Mouse (Mus musculus) right cerebral cortex, adult 18-20 months (tissue): Measurements from ENCODE around the gene Tbx2.

Experiments used
- DNase-seq: peaks from one replicate; pipeline ENCODE4 v3.0.0; 2022; ENCODE audit warnings: mixed read lengths

The Tbx2 gene

DNA sequence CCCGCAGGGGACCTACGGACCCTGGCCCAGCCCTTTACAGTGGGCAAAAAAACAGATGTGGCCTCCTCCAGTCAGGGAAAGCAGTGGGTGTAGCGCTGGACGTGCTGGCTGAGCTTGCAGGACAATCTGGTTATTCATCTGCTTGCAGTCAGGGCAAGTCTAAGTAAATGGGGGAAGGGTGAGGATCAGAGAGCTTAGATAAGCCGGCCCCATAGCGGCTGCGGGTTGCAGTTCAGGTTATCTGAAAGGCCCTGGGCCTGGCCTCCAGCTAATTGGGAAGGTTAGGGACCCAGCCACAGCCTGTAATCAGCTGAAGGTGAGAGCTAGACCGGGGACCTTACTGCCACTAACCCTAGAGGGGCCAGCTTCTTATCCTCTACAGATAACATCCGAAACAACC is 5.0 kb upstream of the Tbx2 start:
- no peak for DNase-seq

DNA sequence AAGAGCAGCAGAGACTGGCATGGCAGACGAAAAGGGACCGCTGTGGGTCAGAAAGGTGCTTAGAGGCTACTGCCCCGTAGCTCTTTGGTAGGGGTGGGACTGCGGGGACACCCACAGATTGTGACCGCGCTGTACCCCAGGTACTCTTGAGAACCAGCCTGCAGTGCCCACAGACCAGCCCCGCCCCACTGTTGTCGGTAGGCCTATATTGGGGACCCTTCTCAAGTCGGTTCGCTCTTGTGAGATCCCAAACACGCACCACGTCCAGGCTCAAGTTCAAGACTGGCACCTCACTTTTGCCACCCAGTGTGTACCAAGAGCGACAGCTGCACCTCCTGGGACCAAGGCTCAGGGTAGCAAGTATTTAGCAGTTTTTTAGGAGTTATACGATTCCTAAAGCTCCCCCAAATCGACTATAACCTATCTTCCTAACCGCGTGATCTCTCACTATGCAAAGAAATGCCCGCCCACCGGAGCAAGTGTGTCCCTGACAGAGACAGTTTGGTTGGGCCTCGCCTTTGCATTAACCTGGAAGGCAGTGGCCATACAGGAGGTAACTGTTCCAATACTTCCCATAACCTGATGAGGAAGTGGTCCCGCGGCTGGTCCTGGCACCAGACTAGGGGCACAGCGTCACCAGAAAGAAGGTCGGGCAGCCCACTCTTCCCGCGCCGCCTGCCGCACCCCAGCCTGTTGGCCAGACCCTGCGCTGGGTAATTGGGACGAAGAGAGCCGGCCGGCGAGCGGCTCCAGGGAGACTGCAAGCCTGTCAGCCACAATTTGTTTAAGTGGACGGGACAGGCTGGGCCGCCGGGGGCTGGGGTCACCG is 3.4 kb upstream of the Tbx2 start:
- no peak for DNase-seq

DNA sequence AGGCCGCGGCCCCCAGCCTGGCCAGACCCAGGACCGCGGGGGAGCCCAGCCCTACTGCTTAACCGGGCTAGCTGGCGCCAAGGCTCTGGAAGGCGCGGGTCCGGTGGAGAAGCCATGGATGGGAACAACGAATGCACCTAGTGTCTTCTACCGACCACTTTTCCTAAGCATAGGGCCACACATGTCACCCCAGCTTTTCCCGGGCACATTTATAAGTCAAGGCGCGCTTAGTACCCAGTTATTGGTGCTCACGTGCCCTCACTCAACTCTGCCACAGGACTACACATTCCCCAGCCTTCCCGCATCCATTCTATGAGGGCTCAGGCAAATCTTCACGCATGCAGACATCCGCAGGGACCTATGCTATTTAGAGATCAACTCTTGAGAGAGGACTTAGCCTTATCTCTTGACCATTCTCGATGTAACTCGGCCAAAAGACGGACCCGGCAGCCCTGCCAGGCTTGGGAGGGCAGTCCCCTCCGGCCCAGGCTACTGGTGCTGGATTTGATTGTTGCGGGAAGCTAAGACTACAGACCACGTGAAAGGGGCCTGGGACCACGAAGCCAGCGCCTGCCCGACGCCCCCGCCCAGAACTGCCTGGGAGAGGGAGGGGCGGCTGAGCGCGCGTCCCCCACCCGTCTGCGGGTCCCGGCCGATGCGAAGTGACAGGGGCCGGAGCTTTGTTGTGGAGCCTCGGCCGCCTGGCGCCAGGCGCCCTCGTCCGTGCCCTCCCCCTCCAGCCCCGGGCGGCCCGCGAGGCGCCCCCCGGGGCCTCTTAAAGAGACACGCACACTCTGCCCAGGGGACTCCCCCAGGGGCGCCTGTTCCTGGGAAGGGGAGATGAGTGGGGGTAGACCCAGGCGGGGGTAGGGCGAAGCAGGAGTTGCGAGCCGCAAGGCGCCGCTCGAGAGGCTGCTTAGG is 2.6 kb upstream of the Tbx2 start:
- DNase-seq = no peak

DNA sequence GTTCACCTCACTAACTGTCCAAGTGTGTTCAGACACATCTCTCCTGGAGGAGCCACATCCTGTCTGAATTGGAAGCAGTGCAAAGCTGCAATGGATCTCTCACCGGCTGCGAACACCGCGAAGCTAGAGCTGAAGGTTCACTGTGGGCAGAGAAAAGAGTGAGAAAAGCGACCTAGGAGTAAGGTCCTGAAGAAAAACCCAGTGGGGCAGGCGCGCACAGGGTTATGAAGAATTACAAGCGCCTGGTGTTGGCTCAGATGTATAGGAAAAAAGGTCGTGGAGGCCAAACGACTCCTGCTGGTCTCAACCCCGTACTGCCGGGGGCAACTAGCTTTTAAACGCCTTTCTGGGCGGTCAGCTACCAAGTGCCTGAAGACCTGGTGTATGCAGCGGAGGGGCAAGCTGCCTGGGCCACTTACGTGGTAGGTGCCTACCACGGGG is 1.4 kb upstream of the Tbx2 start:
- no peak for DNase-seq

DNA sequence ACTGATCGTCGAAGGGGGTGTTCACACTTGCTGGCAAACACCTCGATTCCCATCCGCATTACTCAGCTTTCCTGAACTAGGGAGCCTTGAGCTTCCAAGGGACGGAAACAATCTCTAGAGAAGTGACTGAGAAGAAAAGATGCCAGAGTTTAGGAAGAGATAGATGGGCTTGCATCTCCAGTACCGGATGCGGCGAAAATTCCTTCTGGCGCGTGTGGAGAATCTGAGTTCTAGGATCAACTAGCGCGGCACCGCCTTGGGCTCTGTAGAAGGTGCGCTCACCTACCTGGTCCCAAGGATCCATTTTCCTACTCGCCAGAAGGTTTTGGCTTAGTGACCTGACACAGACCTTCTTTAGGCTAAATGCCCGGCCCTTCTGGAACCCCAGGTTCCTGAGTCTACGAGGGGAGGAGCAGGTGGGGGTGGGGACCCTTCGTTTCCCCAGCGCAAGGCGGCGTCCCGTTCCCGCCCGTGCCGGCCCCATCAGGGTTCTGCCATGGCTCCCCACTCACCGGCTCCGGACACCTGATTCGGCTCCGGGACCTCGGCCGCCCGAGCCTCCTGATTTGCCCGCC is 608 bp upstream of the Tbx2 start:
- DNase-seq = no peak

DNA sequence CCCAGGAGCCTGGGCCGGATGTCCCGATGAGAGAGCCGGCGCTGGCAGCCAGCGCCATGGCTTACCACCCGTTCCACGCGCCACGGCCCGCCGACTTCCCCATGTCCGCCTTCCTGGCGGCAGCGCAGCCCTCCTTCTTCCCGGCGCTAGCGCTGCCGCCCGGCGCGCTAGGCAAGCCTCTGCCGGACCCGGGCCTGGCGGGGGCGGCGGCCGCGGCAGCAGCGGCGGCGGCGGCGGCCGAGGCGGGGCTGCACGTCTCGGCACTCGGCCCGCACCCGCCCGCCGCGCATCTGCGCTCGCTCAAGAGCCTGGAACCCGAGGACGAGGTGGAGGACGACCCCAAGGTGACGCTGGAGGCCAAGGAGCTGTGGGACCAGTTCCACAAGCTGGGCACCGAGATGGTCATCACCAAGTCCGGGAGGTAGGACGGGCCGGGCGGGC is 750 bp downstream of the Tbx2 start:
- no peak for DNase-seq

DNA sequence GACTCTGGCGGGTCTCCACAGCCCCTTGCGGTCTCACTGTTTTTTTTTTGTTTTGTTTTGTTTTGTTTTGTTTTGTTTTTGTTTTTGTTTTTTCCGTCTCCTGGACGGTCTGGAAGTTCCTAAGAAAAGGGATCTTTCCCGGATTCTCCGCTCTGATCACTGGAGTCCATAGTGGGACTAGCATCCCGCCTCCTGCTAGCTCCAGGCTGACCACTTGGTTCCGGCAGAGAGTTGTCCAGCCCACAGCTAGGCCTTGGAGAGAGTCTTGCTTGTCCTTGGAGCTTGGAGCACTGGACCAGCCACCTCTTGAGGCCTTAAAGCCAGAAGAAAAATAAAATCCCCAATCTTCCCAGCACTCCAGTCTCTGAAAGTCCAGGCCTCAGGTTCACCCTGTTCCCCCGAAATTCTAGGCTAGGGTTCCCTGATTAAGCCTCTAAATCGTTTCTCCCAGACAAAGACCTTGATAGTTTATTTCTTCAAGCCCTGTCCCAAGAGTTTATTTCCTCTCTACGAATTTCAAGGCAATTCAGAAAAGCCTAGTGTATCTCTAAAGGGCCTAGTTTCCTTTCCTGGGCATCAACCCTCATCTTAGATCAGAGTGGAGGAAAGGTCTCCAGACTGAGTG is 1.5 kb downstream of the Tbx2 start:
- DNase-seq = no peak

DNA sequence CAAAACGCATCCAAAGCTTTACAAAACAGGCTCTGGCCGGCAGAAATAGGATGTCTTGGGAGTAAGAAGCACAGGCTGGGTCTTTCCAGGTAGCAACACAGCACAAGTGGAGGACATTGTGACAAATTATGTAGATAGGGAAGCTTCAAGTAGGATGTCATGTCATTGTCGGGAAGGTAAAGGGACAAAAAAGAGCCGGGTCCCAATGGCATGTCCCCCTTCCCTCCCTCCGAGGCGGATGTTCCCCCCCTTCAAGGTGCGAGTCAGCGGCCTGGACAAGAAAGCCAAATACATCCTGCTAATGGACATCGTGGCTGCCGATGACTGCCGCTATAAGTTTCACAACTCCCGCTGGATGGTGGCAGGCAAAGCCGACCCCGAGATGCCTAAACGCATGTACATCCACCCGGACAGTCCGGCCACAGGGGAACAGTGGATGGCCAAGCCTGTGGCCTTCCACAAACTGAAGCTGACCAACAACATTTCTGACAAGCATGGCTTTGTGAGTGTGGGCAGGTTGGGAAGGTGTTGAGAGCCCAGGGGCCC is 2.1 kb downstream of the Tbx2 start:
- no peak for DNase-seq

DNA sequence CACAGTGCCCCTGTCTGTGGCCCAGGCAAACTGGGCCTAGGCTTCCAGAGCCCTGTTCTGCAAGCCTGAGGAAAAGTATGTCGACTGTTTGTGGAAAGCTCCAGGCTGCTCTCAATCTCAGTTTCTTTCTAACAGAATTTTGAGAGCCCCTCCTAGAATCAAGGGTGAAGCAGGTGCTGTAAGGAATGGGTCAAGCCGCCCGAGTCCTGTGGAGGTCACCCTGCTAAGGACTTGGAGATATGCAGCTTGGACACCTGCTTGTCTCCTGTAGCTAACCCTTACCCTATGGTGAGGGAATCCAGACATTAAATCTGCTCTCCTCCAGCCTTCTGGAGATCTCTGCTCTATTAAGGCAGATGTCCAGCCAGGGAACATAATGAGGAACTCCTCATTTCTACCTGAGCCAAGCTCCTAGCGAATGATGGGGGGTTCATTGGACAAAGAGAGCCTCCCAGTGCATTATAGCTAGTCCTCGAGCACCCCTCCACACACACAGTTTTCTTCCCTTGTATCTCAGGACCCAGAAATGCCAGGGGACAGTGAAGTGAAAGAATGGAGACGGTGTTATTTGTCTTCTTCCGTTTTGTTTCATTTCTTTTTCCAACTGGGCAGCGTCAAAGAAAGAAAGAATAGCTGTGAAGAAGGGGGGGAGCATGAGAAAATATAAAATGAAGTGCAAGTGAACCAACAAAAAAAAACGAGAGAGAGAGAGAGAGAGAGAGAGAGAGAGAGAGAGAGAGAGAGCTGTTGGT is 2.8 kb downstream of the Tbx2 start:
- no peak for DNase-seq

DNA sequence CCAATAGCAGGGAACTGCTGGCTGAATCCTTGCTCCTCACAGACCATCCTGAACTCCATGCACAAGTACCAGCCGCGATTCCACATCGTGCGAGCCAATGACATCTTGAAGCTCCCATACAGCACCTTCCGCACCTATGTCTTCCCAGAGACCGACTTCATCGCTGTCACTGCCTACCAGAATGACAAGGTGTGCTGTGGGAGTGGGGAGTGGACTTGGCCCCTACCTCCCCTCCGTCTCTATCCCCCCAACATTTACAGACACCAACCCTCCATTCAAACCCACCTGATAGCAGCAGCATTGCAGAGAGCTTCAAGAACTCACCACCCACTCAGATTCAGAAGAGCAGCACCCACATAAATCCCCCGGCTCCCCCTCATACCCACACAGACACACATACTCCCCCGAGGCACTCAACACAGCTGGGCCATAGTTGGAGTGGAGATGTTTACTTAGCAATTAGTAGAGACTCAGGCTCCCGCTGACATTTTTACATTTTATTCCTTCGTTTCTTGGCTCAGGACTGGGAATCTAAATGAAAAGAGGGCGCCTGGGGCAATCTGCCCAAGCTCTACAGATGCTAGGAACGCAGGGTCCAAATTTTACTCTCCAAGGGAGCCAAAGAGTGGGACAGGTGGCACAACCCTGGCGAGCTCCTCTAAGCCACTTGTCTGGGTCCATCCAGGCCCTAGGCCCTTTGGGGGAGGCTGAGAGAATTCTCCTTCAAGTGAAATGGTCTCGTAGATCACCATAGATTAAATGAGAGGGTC is 3.6 kb downstream of the Tbx2 start:
- DNase-seq = no peak

DNA sequence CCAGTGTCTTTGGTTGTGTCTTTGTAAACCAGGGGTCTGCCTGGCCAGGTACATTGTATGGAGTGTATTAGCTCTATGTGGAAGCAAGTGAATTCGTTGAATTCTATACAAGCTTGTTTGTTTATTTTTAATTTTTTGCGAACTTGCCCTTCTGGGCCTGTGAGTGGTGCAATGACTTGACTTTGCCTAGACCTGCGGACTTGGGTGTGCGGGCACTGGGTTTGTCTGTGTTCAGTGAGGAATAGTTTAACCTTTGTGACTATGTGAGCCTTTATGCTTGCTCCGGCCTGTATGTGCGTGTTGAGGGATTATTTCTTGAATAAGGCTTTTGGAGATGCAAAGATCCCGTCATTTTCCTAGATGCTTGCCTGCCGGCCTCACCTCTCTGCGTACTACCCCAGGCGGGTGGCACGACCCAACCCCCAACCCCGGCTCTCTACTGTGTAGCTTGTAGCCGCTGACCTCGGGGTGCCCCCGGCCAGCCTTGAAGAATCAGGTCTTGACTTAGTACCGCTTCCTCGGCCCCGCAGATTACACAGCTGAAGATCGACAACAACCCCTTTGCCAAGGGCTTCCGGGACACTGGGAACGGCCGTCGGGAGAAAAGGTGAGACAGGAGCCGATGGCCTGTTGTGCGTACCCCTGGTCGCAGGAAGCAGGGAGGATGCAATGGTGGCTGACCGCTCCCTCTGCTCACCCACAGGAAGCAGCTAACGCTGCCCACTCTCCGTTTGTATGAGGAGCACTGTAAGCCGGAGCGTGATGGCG is 4.4 kb downstream of the Tbx2 start:
- no peak for DNase-seq

DNA sequence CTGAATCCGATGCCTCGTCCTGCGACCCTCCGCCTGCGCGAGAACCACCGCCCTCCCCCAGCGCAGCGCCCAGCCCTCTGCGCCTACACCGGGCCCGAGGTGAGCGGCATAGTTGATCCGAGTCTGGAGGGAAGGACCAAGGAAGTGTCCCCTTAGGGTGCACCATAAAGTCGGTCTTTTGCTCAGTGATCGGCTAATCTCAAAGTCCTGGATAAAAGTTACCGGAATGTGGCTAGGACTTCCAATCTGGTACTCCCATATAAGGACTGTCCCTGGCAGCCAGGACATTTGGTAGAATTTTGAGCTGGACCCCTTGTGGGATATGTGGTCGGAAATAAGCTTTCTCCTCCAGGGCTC is 4.9 kb downstream of the Tbx2 start:
- DNase-seq = no peak

DNA sequence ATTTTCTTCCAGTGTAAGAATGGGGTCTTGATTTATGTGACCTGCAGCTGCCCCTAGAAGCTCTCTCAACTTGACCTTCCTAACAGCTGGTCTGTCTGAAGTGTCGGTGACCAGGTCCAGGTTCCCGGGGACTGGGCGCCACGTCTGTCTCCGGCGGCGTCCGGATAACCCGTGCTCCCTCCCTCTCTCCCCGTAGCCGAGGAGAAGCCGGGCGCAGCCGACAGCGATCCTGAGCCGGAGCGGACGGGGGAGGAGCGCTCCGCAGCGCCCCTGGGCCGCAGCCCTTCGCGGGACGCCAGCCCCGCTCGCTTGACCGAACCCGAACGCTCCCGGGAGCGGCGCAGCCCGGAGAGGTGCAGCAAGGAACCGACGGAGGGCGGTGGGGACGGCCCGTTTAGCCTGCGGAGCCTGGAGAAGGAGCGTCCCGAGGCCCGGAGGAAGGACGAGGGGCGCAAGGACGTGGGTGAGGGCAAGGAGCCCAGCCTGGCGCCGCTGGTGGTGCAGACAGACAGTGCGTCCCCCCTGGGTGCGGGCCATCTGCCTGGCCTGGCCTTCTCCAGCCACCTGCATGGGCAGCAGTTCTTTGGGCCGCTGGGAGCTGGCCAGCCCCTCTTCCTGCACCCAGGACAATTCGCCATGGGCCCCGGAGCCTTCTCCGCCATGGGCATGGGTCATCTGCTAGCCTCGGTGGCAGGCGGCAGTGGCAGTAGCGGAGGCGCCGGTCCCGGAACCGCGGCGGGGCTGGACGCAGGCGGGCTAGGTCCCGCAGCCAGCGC is 5.5 kb downstream of the Tbx2 start:
- DNase-seq = no peak

DNA sequence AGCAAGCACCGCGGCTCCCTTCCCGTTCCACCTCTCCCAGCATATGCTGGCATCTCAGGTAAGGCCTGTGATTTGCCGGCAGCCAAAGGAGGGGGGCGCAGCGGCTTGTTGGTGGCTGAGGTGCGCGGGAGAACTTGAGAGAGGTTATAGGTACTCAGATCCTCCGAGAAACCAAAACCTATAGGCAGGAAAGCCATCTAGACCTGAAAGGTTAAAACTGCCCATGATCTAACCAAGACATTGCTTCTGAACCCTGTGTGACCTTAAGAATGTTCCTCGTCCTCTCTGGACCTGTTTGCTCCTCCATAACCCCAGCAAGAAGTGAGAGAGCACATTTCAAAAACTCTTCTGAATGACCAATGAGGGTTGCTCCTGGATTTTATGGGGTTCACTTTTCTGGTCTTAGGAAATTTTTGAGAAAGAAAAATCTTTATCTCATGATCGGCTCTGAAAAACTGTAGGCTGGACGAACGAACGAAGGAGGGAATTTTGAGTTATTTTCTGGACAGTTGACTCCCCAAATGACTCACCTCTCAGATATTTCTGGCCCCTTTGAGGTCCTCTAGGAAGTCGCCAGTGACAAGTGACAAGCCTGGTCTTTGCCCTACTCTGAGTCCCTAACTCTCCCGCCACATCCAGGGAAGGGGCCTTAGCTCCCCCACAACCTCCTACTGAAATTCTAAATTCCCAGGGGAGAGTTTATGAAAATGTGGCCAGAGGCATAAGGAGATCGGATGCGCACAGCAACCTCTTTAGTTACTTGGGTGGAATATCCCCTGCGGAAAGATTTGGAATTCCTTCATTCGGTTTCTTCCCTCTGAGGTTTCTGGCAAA is 6.3 kb downstream of the Tbx2 start:
- DNase-seq = no peak

DNA sequence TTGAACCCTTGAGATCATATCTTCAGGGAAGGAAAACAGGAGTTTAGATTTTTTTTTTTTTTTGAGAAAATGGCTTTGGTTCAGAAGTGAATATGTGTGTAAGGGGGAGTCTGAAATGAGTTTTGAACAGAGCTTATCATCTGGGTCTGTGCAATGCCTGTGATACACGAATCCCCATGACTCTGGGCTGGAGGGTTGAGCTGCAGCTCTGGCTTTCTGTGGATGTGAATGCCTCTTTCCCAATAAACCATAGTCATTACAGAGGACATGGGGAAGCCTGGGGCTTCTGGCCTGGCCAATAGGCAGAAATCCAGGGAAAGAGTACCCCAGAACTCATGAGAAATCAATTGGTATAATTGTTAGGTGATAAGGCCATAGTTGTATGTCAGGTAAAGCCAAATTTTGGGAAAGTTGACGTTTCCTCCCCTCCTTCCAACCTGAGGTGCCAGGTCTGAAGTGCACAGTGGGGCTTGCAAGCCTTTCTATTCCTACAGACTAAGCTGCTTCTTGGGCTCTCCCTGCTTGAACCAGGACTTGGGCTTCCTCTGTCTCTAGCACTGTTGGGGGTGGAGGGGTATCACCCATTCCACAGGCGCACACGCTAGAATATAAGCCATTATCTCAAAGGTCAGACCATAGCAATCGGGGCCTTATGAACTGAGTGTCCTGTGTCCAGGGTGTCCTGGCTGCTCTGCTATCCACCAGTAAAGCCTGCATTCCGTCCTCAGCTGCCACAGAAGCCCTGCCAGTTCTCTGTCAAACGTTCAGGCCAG is 7.1 kb downstream of the Tbx2 start:
- DNase-seq = no peak

DNA sequence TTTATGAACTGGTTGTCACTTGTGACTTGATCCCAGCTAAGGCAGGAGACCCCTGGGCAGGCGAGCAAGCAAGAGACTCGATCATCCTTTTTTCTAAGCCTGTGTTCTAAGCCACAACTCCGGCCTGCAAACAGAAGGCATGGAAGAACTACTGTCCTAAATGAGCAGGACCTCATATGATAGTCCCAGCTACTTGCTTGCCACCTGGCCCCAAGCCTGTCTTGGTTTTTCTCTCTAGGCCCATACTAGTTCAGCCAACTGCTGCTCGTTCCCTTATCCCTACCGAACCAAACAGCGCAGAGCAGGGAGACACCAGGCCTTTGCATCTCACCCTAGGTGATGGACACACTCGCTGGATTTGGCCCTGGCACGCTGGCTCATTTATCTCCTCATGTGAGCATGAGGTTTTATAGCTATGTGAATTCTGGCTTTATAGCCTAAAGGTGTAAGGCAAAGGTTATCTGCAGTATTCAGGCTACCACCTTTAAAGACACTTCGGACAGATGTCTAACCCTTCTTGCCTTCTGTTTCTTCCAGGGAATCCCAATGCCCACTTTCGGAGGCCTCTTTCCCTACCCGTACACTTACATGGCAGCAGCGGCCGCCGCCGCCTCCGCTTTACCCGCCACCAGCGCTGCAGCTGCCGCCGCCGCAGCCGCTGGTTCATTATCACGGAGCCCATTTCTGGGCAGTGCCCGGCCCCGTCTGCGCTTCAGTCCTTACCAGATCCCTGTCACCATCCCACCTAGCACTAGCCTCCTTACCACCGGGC is 7.9 kb downstream of the Tbx2 start:
- DNase-seq = no peak

DNA sequence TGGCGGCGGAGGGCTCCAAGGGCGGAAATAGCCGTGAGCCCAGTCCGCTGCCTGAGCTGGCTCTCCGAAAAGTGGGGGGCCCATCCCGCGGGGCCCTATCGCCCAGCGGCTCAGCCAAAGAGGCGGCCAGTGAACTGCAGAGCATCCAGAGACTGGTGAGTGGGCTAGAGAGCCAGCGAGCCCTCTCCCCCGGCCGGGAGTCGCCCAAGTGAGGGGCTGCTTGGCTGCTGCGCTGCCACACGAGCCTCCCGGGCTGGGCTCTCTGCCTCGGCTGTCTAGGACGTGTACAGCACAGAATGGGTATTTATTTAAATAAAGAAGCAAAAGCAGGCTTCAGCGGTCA is 8.4 kb downstream of the Tbx2 start:
- no peak for DNase-seq
